8 mouse cellular contexts compared by ENCODE assay signal in the genomic region with DNA sequence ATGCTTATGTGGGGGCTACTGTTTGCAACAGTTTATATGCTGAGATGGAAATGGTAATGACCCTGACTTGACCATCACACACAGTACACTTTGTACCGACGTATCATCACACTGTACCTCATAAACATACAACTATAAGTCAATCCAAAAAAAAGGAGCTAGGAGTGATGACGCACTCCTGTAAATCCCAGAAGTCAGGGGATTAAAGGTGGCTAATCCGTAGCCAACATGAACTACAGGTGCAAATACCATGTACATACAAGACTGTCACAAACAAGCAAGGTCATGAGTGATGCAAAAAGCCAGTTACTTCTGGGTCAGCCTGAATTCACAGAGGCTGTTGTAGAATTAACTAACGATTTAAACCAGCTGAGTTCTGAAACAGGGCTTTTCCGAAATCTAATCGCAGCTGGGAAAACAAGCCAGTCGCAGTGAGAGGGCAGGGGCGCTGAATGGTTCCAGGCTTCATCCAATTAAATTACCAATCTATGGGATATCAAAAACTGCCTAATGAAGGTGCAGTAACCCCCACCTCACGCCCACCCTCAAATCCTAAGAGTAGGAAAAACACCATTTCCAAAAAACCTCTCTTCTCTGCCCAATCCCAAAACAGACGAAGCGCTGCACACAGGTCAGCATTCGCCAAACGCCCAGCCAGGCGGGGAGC. TPM values are rescaled to one million over a fixed set of nuclear protein-coding genes. Genes with fewer than 3 reads are reported as not detected.
DNase-seq lines count a peak whose midpoint lies in the region; ATAC-seq and TF ChIP-seq lines count a peak whose summit lies in the region.

No protein-coding gene starts in this region.

- ATAC-seq in neural tube, embryonic 11.5 days (ENCODE audit: insufficient read depth, low FRiP score, low TSS enrichment) = no peak
- ATAC-seq in hindbrain, postnatal 0 days = no peak; the same call in 1 of the 2 replicates

- no peak for TF ChIP-seq POLR2A in myocyte (IDR thresholded peaks at IDR 0.05; ENCODE audit: insufficient read length, low read depth)

- peak overlapping the region; percentile 75 for H3K4me3 ChIP-seq in neural tube, embryonic 11.5 days (ENCODE audit: low read depth, low read length)
- H3K4me3 ChIP-seq in hindbrain, postnatal 0 days (ENCODE audit: low read length) = peak overlapping the region; percentile 82
- H3K4me3 ChIP-seq in myocyte = peak overlapping the region; percentile 39

- H3K79me2 ChIP-seq in myocyte (ENCODE audit: control insufficient read depth, insufficient read depth) = no peaks in the 10 kb centered on the region

- H3ac ChIP-seq in myocyte (ENCODE audit: control insufficient read depth, insufficient read length) = no peak overlapping the region

- no peaks in the 10 kb centered on the region for H3K9me3 ChIP-seq in neural tube, embryonic 11.5 days (ENCODE audit: control insufficient read depth, low read length)
- H3K9me3 ChIP-seq in hindbrain, postnatal 0 days (ENCODE audit: low read length) = no peaks in the 10 kb centered on the region

- peak overlapping the region; percentile 72 for H3K27ac ChIP-seq in neural tube, embryonic 11.5 days (ENCODE audit: low read depth, low read length)
- H3K27ac ChIP-seq in hindbrain, postnatal 0 days = peak overlapping the region; percentile 85

- H3K27me3 ChIP-seq in neural tube, embryonic 11.5 days (ENCODE audit: control insufficient read depth, insufficient read depth, low read length) = no peaks in the 10 kb centered on the region
- no peaks in the 10 kb centered on the region for H3K27me3 ChIP-seq in hindbrain, postnatal 0 days (ENCODE audit: insufficient read depth, low read length)
- H3K27me3 ChIP-seq in myocyte (ENCODE audit: control insufficient read depth, insufficient read depth, insufficient read length) = no peaks in the 10 kb centered on the region

- H3K4me2 ChIP-seq in neural tube, embryonic 11.5 days (ENCODE audit: low read depth) = peak overlapping the region; percentile 64
- peak overlapping the region; percentile 73 for H3K4me2 ChIP-seq in hindbrain, postnatal 0 days (ENCODE audit: low read depth, low read length)
- peak overlapping the region; percentile 84 for H3K4me2 ChIP-seq in myocyte (ENCODE audit: low read depth)

- DNase-seq in embryo, embryonic 10 days (ENCODE audit: low spot score) = peak; percentile 4
- no peak for DNase-seq in embryo, embryonic 10.5 days (ENCODE audit: low spot score)
- no peak for DNase-seq in neural tube, embryonic 11.5 days (ENCODE audit: low spot score)
- DNase-seq in neural tube, embryonic 10.5 days (ENCODE audit: extremely low spot score, low spot score) = no peak
- no peak for DNase-seq in hindbrain, postnatal 0 days (ENCODE audit: low spot score)
- no peak for DNase-seq in adrenal gland, postnatal 25 days
- DNase-seq in urinary bladder, postnatal 14 days (ENCODE audit: low spot score) = no peak

- 0 out of 2 replicates have a peak, but pooled peaks cover 7% of the 10 kb centered on the region for H3K4me1 ChIP-seq in neural tube, embryonic 11.5 days (ENCODE audit: control insufficient read depth, insufficient read depth, low read length)
- H3K4me1 ChIP-seq in hindbrain, postnatal 0 days (ENCODE audit: insufficient read depth, low read length) = no peaks in the 10 kb centered on the region

- no peaks in the 10 kb centered on the region for H3K36me3 ChIP-seq in neural tube, embryonic 11.5 days (ENCODE audit: control insufficient read depth, insufficient read depth, low read length)
- no peaks in the 10 kb centered on the region for H3K36me3 ChIP-seq in hindbrain, postnatal 0 days (ENCODE audit: insufficient read depth, low read length)
- no peaks in the 10 kb centered on the region for H3K36me3 ChIP-seq in myocyte (ENCODE audit: control insufficient read depth, insufficient read depth)

- no peak for TF ChIP-seq CTCF in hindbrain, postnatal 0 days (IDR thresholded peaks at IDR 0.05; ENCODE audit: low read depth)

- 12% methylated on average over 15 of the region's 15 CpGs for WGBS in neural tube, embryonic 11.5 days
- WGBS in hindbrain, postnatal 0 days = 10% methylated on average over 15 of the region's 15 CpGs

- peak overlapping the region; percentile 80 for H3K9ac ChIP-seq in neural tube, embryonic 11.5 days (ENCODE audit: low read length)
- peak overlapping the region; percentile 80 for H3K9ac ChIP-seq in hindbrain, postnatal 0 days (replicated peaks; ENCODE audit: low read length)

TF ChIP-seq in myocyte, 11 proteins besides CTCF, POLR2A, EP300 and RAD21:
- TF ChIP-seq TCF3 (IDR thresholded peaks at IDR 0.05; ENCODE audit: insufficient read length, low read depth) (no peak), SRF (IDR thresholded peaks at IDR 0.05; ENCODE audit: control insufficient read depth, insufficient read length, low read depth) (no peak), MYOD1 (IDR thresholded peaks at IDR 0.05; ENCODE audit: control insufficient read depth in 1 of 3, insufficient read length in 2 of 3, low read depth in 2 of 3) (no peak), REST (IDR thresholded peaks at IDR 0.05; ENCODE audit: insufficient read depth, insufficient read length) (no peak), POLR2AphosphoS2 (IDR thresholded peaks at IDR 0.05; ENCODE audit: insufficient read length, low read depth) (no peak), CEBPB (IDR thresholded peaks at IDR 0.05; ENCODE audit: insufficient read depth, poor library complexity, severe bottlenecking) (no peak)
TF ChIP-seq in myocyte: peak in this region for 0.

RNA-seq across cellular contexts. Expression of gene Bbs4, which starts 0.6 kb away (rescaled TPM):
- 18.5 and 22.1 TPM in 2 replicates for polyA plus RNA-seq in neural tube, embryonic 11.5 days (2014; fragmentation: Nextera tagmentation; extraction: Ambion mirVana)
- 32.9 and 55.5 TPM in 2 replicates for total RNA-seq in hindbrain, postnatal 0 days (2014; rRNA removed)
- 52.2 and 56.1 TPM in 2 replicates for polyA plus RNA-seq in hindbrain, postnatal 0 days (2015; fragmentation: Nextera tagmentation; extraction: Ambion mirVana)
- polyA plus RNA-seq in myocyte (2012; fragmentation: generic; extraction: Trizol) = 3.8 TPM
- total RNA-seq in adrenal gland, postnatal 25 days (2021) = 8.3 and 11.4 TPM in 2 replicates
